Mouse (Mus musculus) macrophage (primary cell): ENCODE data around the gene Slc16a6. TPM values are rescaled to one million over a fixed set of nuclear protein-coding genes. Genes with fewer than 3 reads are reported as not detected.
A peak's percentile ranks its signal among the peaks of the same experiment; 100 is the strongest.

Experiments
- H3K27ac ChIP-seq: fragments of 350-480 bp; formaldehyde crosslinking; 2 replicates; pipeline ENCODE4 v1.9.0; 2021
- H3K36me3 ChIP-seq: fragments of 350-480 bp; formaldehyde crosslinking; 2 replicates; pipeline ENCODE4 v1.9.0; 2021; ENCODE audit errors: inconsistent target
- H3K4me3 ChIP-seq: fragments of 350-480 bp; formaldehyde crosslinking; 2 replicates; pipeline ENCODE4 v1.9.0; 2021; ENCODE audit errors: inconsistent target
- H3K79me2 ChIP-seq: fragments of 350-480 bp; formaldehyde crosslinking; 2 replicates; pipeline ENCODE4 v1.9.0; 2021; ENCODE audit errors: inconsistent target
- WGBS: methylation state at CpG from one replicate; pipeline ENCODE4 v1.1.7; 2026; ENCODE audit warnings: inconsistent platforms; ENCODE audit not compliant: missing documents; 5-methylcytosine and 5-hydroxymethylcytosine counted together
- polyA plus RNA-seq: library from polyadenylated mRNA; stranded (reverse); fragments of 250-400 nt; gene quantifications from 3 replicates; pipeline ENCODE4 v1.2.4, GENCODE M21; 2018; ENCODE audit warnings: inconsistent platforms

The Slc16a6 gene
- polyA plus RNA-seq, 1 experiment from 2014 or later, result 63.5 TPM

DNA sequence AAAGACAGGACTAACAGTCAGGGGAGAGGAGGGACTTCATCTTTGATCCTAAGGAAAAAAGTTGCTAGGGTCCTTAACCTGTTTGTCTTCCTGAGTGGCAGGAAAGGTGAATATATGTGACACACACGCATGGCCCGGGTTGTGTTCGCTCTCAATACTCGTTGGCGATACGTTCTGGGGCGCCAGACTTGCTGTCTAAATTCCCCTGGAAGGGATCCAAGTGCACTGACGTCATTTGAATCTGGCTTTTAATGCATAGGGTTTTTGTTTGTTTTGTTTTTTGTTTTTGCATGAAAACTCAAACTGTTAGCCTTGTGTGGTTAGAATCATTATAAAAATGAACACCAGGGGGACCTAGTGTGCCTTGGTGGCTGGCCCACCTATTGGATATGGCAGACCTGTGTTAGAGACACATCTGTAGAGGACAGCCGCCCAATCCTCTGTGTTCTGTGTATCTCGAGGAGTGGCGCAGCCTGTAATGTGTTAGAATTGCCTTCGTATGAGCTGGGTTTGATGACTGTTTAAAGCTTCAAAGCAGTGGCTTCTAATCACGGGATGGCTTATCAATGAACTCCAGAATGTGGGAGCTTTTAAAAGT is 27.9 kb downstream of the Slc16a6 start:
- H3K4me3 ChIP-seq, result no peak overlapping the region
- no peaks in the 10 kb centered on the region for H3K36me3 ChIP-seq
- H3K27ac ChIP-seq, result no peak overlapping the region
- H3K79me2 ChIP-seq, result no peaks in the 10 kb centered on the region; the same call in 1 of the 2 replicates
- 66% methylated on average over 13 of the region's 13 CpGs for WGBS

DNA sequence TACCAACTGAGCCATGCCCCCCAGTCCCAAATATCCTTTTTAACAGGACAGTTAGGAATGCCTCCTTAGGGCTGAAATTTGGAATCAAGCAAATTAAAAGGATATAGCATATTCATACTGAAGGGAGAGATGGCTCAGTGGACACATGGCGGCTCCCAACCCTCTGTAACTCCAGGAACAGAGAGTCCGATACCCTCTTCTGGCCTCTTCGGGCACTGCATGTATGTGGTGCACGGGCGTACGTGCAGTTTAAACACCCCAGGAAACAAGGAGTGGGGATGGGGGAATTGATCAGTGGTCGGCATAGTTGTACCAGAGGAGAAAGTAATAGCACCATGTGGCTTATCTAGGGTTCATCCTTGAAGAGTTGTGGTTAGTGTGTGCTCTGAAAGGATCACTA is 28.8 kb downstream of the Slc16a6 start:
- WGBS, result 72% methylated on average over 7 of the region's 7 CpGs
- H3K79me2 ChIP-seq, result no peaks in the 10 kb centered on the region; the same call in 1 of the 2 replicates
- no peak overlapping the region for H3K4me3 ChIP-seq
- no peak overlapping the region for H3K27ac ChIP-seq
- H3K36me3 ChIP-seq, result no peaks in the 10 kb centered on the region

- H3K36me3 ChIP-seq, result no peaks in the 10 kb centered on the region
- H3K79me2 ChIP-seq, result no peaks in the 10 kb centered on the region; the same call in 1 of the 2 replicates
- no peak overlapping the region for H3K4me3 ChIP-seq
- WGBS, result 89% methylated on average over 8 of the region's 8 CpGs
- H3K27ac ChIP-seq, result no peak overlapping the region
Observed at GRCm38 (mm10) chr11:109443468-109444263, 29.7 kb downstream of the Slc16a6 start.

DNA sequence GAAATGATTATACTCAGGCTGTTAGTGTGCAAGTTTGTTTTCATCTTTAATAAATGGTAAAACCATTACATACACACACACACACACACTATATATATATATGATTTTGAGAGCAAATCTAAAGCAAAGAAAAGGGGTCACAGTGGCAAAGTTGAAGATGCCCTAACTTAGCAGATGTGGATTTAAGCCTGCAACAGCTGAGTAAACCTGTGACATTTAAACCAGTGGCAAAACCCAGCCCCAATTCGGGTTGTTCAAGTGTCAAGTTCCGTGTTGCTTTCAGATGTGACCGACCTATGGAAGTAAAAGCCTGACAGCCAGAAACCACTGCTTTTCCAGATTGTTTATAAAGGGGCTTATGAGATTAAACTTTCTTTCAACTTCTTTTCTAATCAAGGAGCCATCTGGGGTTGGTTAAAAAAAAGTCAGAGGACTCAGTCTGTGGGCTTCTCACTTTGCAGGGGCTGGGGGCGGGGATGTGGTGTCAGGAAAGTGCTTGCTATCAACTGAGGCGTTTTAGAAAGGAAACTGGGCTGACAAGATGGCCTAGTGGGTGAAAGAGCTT is 31.1 kb downstream of the Slc16a6 start:
- WGBS, result 63% methylated on average over 5 of the region's 5 CpGs
- Histone ChIP-seq H3K4me3 (no peak overlapping the region), H3K27ac (no peak overlapping the region), H3K79me2 (no peaks in the 10 kb centered on the region; the same call in 1 of the 2 replicates), H3K36me3 (no peaks in the 10 kb centered on the region)

DNA sequence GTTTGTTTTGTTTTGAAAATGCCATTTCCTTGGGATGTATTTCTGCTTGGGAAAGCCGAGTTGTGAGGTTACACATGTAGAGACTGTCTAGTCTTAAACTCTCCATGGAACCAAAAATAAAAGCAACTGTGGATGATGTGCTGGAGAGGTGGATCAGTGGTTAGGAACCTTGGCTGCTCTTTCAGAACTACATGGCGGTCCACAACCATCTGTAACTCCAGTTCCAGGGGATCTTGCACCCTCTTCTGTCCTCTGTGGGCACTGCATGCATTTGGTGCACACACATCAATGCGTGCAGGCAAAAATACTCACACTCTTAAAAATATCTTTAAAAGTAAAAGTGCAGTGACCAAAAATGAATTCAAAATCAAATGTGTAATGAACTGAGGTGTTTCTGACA is 32.3 kb downstream of the Slc16a6 start:
- H3K4me3 ChIP-seq, result no peak overlapping the region
- 80% methylated on average over 3 of the region's 3 CpGs for WGBS
- H3K79me2 ChIP-seq, result no peaks in the 10 kb centered on the region
- H3K27ac ChIP-seq, result no peak overlapping the region
- 0 out of 2 replicates have a peak, but pooled peaks cover 5% of the 10 kb centered on the region for H3K36me3 ChIP-seq

GRCm38 (mm10) chr11:109440641-109441040 is 32.8 kb downstream of the Slc16a6 start:
- 69% methylated on average over 4 of the region's 4 CpGs for WGBS
- H3K79me2 ChIP-seq, result no peaks in the 10 kb centered on the region
- 0 out of 2 replicates have a peak, but pooled peaks cover 5% of the 10 kb centered on the region for H3K36me3 ChIP-seq
- H3K27ac ChIP-seq, result no peak overlapping the region
- peak overlapping the region; percentile 59 for H3K4me3 ChIP-seq

GRCm38 (mm10) chr11:109439829-109440340 is 33.5 kb downstream of the Slc16a6 start:
- 0 out of 2 replicates have a peak, but pooled peaks cover 10% of the 10 kb centered on the region for H3K36me3 ChIP-seq
- H3K79me2 ChIP-seq, result no peaks in the 10 kb centered on the region
- 0 out of 2 replicates have a peak overlapping the region, but pooled peaks have one; percentile 24 for H3K27ac ChIP-seq
- 2% methylated on average over 30 of the region's 32 CpGs for WGBS
- peak overlapping the region; percentile 59 for H3K4me3 ChIP-seq

DNA sequence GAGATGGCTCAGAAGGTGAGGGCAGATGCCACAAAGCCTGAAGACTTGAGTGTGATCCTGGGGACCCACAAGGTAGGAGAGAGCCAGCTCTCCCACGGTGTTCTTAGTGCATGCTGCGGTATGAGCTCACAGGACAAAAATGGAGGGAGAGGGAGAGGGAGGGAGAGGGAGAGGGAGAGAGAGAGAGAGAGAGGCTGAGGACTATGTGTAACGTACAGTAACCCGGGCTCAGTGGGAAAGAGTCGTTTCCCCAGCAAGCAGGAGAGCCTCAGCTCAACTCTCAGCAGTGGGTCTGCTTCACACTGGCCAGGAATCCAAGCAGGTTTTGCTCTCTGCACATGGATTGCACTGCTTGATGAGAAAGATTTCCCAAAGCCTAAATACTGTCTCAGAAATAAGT is 34.2 kb downstream of the Slc16a6 start:
- WGBS, result 56% methylated on average over 3 of the region's 5 CpGs

DNA sequence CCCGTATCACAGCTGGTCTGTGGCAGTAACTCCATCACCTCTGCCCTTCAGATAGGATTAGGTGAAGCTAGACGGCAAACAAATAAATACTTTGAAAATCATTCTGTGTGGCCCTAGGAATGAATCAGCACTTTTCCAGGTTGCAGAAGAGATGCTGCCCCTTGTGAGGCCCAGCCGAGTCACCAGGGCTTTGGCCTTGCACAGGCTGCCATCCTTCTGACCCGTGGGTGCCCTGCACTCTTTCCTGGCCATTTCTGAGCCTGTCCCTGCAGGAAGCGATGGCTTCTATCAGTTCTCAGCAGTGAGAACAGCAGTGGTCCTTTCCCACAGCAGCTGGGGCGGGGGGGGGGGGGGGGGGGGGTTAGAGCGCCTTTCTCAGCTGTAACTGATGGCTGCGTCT is 36.5 kb downstream of the Slc16a6 start:
- WGBS, result 81% methylated on average over 6 of the region's 8 CpGs
- H3K79me2 ChIP-seq, result no peaks in the 10 kb centered on the region
- H3K4me3 ChIP-seq, result no peak overlapping the region
- H3K27ac ChIP-seq, result no peak overlapping the region
- H3K36me3 ChIP-seq, result 0 out of 2 replicates have a peak, but pooled peaks cover 12% of the 10 kb centered on the region

More for the DNA sequence above, 34.2 kb downstream of the Slc16a6 start:
- 0 out of 2 replicates have a peak overlapping the region, but pooled peaks have one; percentile 24 for H3K27ac ChIP-seq
- peak overlapping the region; percentile 59; the same call in 1 of the 2 replicates for H3K4me3 ChIP-seq
- H3K36me3 ChIP-seq, result 0 out of 2 replicates have a peak, but pooled peaks cover 12% of the 10 kb centered on the region
- H3K79me2 ChIP-seq, result no peaks in the 10 kb centered on the region

DNA sequence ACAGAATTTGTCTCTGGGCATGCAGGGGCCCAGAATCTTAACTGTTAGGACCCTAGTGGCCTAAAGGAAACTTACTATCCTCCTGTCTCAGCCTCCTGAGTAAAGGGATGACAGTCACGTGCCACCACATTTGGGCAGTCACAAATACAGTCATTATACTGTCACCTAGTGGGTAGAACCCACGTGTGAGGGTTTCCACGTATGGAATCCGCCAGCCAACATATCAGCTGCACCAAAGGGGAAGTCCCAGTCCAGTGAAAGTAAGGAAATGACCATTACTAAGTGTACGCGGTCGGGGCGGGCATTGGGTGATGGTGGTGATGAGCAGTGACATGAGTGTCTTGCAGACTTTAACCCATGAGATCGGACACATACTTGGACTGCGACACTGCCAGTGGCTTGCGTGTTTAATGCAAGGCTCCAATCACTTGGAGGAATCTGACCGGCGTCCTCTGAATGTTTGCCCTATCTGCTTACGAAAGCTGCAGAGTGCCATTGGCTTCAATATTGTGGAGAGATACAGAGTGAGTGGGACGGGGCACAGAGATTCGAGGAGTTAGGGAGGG is 39.1 kb downstream of the Slc16a6 start:
- Histone ChIP-seq H3K27ac (no peak overlapping the region), H3K36me3 (peaks cover 28% of the 10 kb centered on the region), H3K4me3 (no peak overlapping the region), H3K79me2 (no peaks in the 10 kb centered on the region)
- 76% methylated on average over 16 of the region's 16 CpGs for WGBS

DNA sequence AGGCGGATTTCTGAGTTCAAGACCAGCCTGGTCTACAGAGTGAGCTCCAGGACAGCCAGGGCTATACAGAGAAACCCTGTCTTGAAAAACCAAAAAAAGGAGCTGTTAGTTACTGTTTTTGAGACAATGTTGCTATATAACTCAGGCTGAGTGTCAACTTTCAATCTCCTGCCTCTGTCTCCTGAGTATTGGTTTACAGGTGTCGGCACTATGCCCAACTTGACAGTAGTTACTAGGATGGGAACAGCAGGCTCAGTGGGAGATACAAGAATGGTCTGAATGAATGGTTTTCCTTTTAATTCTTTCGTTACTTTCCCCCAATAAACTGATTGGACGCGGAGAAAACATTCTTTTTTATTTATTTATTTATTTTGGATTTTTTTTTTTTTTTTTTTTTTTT is 46.0 kb downstream of the Slc16a6 start:
- Histone ChIP-seq H3K36me3 (peaks cover 22% of the 10 kb centered on the region), H3K79me2 (peaks cover 11% of the 10 kb centered on the region; the same call in 1 of the 2 replicates), H3K27ac (no peak overlapping the region), H3K4me3 (no peak overlapping the region)
- 91% methylated on average over 5 of the region's 5 CpGs for WGBS

DNA sequence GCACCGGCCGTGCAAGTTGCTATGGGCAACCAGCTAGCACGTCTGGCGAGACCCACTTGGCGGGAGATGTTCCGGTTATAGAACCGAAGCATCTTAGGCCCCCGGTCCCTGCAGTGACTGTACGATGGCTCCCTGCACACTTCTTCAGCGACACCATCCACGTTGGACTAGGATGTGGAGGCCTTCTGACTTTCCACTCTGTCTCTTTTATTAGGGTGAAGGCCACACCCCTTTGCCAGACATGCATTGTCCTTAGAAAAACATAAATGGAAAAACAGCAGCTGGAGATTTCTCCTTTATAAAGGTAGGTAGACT is 47.2 kb downstream of the Slc16a6 start:
- Histone ChIP-seq H3K4me3 (peak overlapping the region; percentile 78), H3K79me2 (peaks cover 11% of the 10 kb centered on the region; the same call in 1 of the 2 replicates), H3K36me3 (peaks cover 22% of the 10 kb centered on the region), H3K27ac (peak overlapping the region; percentile 81)
- whole genome bisulfite sequencing, result 0% methylated on average over 11 of the region's 11 CpGs

- peaks cover 19% of the 10 kb centered on the region for H3K36me3 ChIP-seq
- peak within 1 kb of the TSS; percentile 81 for H3K27ac ChIP-seq
- under 1% methylated on average over 64 of the region's 65 CpGs for WGBS
- peaks cover 11% of the 10 kb centered on the region; the same call in 1 of the 2 replicates for H3K79me2 ChIP-seq
- H3K4me3 ChIP-seq, result peak within 1 kb of the TSS; percentile 78
Observed at GRCm38 (mm10) chr11:109425392-109426271, 47.8 kb downstream of the Slc16a6 start, which contains the start of gene Amz2. TSS of gene Amz2 (plus strand) at chr11:109425946.
